Comparison of ENCODE assay signal across 8 mouse cellular contexts in the genomic region with DNA sequence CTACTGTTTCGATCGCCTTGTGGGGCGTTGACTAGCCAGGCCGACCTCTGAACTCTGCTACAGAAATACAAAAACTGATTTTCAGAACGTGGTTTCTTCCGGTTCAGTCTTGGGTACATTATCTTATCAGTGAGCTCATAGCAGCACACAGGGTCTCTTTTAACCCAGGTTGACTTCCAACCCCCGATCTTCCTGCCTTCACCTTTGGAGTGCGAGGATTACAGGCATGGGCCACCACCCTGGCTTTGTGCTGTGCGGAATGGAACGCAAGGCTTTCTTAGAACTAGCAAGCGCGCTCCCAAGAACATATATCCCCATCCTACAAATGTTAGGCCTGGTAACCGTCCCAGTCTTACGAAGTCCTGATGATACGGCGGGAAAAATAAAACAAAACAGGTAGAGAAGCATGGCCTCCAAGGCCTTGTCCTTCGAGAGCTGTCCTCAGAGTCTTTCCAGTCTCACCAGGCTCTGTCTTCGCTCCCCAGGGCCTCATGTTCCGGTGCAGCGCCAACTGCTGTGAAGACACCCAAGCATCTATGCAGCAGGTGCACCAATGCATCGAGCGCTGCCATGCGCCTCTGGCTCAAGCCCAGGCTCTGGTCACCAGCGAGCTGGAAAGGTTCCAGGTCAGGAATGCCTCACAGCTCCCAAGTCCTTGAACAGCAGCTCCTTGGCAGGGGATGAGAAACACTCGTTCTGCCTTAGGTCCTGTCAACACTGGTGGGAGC. TPM values are rescaled to one million over a fixed set of nuclear protein-coding genes. Genes with fewer than 3 reads are reported as not detected.
DNase-seq lines count a peak whose midpoint lies in the region; ATAC-seq and TF ChIP-seq lines count a peak whose summit lies in the region.

No protein-coding gene starts in this region.

- H3K4me3 ChIP-seq in embryonic facial prominence, embryonic 10.5 days, result peak overlapping the region; percentile 82
- peak overlapping the region; percentile 85 for H3K4me3 ChIP-seq in heart, embryonic 16.5 days (ENCODE audit: low read length)
- peak overlapping the region; percentile 86 for H3K4me3 ChIP-seq in liver, postnatal 0 days (ENCODE audit: low read depth, low read length)

- H3K36me3 ChIP-seq in embryonic facial prominence, embryonic 10.5 days (replicated peaks), result peaks cover 26% of the 10 kb centered on the region
- peaks cover 4% of the 10 kb centered on the region; the same call in 1 of the 2 replicates for H3K36me3 ChIP-seq in heart, embryonic 16.5 days (ENCODE audit: control insufficient read depth, insufficient read depth)
- peaks cover 7% of the 10 kb centered on the region; the same call in 1 of the 2 replicates for H3K36me3 ChIP-seq in liver, postnatal 0 days (replicated peaks; ENCODE audit: insufficient read depth, low read length)

- peak overlapping the region; percentile 100 for H3K4me2 ChIP-seq in heart, embryonic 16.5 days (ENCODE audit: low read depth, low read length)
- H3K4me2 ChIP-seq in liver, postnatal 0 days (ENCODE audit: low read depth, low read length), result peak overlapping the region; percentile 100

- no peaks in the 10 kb centered on the region for H3K9me3 ChIP-seq in embryonic facial prominence, embryonic 10.5 days
- H3K9me3 ChIP-seq in heart, embryonic 16.5 days (replicated peaks; ENCODE audit: control insufficient read depth, low read length), result no peaks in the 10 kb centered on the region
- no peaks in the 10 kb centered on the region for H3K9me3 ChIP-seq in liver, postnatal 0 days (ENCODE audit: low read length)

- DNase-seq in A20 (ENCODE audit: low read depth, low spot score), result peak; percentile 75
- DNase-seq in adipocyte (ENCODE audit: low spot score), result peak; percentile 51
- DNase-seq in embryonic facial prominence, embryonic 10.5 days (ENCODE audit: low spot score), result peak; percentile 20
- peak; percentile 74 to 85 for DNase-seq in kidney, postnatal 25 days
- DNase-seq in liver, postnatal 0 days, result peak; percentile 57
- peak; percentile 30 for DNase-seq in retina, postnatal 1 day

- no peak for TF ChIP-seq CTCF in liver, postnatal 0 days (IDR thresholded peaks at IDR 0.05; ENCODE audit: low read depth)

- peak overlapping the region; percentile 92 for H3K9ac ChIP-seq in heart, embryonic 16.5 days (ENCODE audit: low read length)
- H3K9ac ChIP-seq in liver, postnatal 0 days (replicated peaks), result peak overlapping the region; percentile 80

- 51% methylated on average over 25 of the region's 25 CpGs for WGBS in embryonic facial prominence, embryonic 10.5 days
- 33% methylated on average over 25 of the region's 25 CpGs for WGBS in heart, embryonic 16.5 days
- WGBS in liver, postnatal 0 days (ENCODE audit: insufficient replicate concordance), result 34% methylated on average over 25 of the region's 25 CpGs

- ATAC-seq in heart, embryonic 16.5 days (replicated peaks; ENCODE audit: extremely low read depth, insufficient read depth, low FRiP score), result no peak
- ATAC-seq in liver, postnatal 0 days, result peak; percentile 48; the same call in 1 of the 2 replicates
- no peak for ATAC-seq in erythroid progenitor cell, adult 5-6 weeks (replicated peaks; ENCODE audit: low FRiP score, poor library complexity, severe bottlenecking)

- no peaks in the 10 kb centered on the region for H3K27me3 ChIP-seq in embryonic facial prominence, embryonic 10.5 days (replicated peaks; ENCODE audit: low read depth, poor library complexity, severe bottlenecking)
- no peaks in the 10 kb centered on the region for H3K27me3 ChIP-seq in heart, embryonic 16.5 days (ENCODE audit: control insufficient read depth, insufficient read depth, low read length)
- no peaks in the 10 kb centered on the region for H3K27me3 ChIP-seq in liver, postnatal 0 days (ENCODE audit: insufficient read depth, low read length)

- TF ChIP-seq EP300 in liver, postnatal 0 days (IDR thresholded peaks at IDR 0.05; ENCODE audit: low read depth), result no peak

- peak overlapping the region; percentile 92 for H3K27ac ChIP-seq in embryonic facial prominence, embryonic 10.5 days (replicated peaks)
- peak overlapping the region; percentile 85 for H3K27ac ChIP-seq in heart, embryonic 16.5 days (ENCODE audit: low read length)
- peak overlapping the region; percentile 92 for H3K27ac ChIP-seq in liver, postnatal 0 days (ENCODE audit: low read depth)

- peaks cover 25% of the 10 kb centered on the region for H3K4me1 ChIP-seq in embryonic facial prominence, embryonic 10.5 days
- peaks cover 18% of the 10 kb centered on the region for H3K4me1 ChIP-seq in heart, embryonic 16.5 days (ENCODE audit: control insufficient read depth, insufficient read depth, low read length)
- peaks cover 16% of the 10 kb centered on the region for H3K4me1 ChIP-seq in liver, postnatal 0 days (ENCODE audit: insufficient read depth)

RNA-seq across cellular contexts. Expression of gene Fam136a, which starts 0.8 kb away (rescaled TPM):
- polyA plus RNA-seq in embryonic facial prominence, embryonic 10.5 days (2016; fragmentation: Nextera tagmentation; extraction: Ambion mirVana), result 191 and 201 TPM in 2 replicates
- 92.4 and 99.4 TPM in 2 replicates for polyA plus RNA-seq in heart, embryonic 16.5 days (2015; fragmentation: Nextera tagmentation; extraction: Ambion mirVana)
- polyA plus RNA-seq in liver, postnatal 0 days (2015; fragmentation: Nextera tagmentation; extraction: Ambion mirVana), result 69.8 and 74.1 TPM in 2 replicates
- 2.9 and 3.4 TPM in 2 replicates for total RNA-seq in erythroid progenitor cell, adult 5-6 weeks (2015; ENCODE audit: low replicate concordance)
- 0.68 and 6.3 TPM in 2 replicates for total RNA-seq in erythroid progenitor cell, adult 5-6 weeks (2017; ENCODE audit: low replicate concordance)

RNA-seq across cellular contexts. Expression of gene Snrpg, which starts 4.8 kb away (rescaled TPM):
- 902 and 949 TPM in 2 replicates for polyA plus RNA-seq in embryonic facial prominence, embryonic 10.5 days (2016; fragmentation: Nextera tagmentation; extraction: Ambion mirVana)
- polyA plus RNA-seq in heart, embryonic 16.5 days (2015; fragmentation: Nextera tagmentation; extraction: Ambion mirVana), result 246 and 255 TPM in 2 replicates
- polyA plus RNA-seq in liver, postnatal 0 days (2015; fragmentation: Nextera tagmentation; extraction: Ambion mirVana), result 174 and 204 TPM in 2 replicates
- 215 and 223 TPM in 2 replicates for total RNA-seq in erythroid progenitor cell, adult 5-6 weeks (2015; ENCODE audit: low replicate concordance)
- 5.6 and 62.1 TPM in 2 replicates for total RNA-seq in erythroid progenitor cell, adult 5-6 weeks (2017; ENCODE audit: low replicate concordance)

RNA-seq across cellular contexts. Expression of gene Pcyox1, which starts 30.7 kb away (rescaled TPM):
- polyA plus RNA-seq in embryonic facial prominence, embryonic 10.5 days (2016; fragmentation: Nextera tagmentation; extraction: Ambion mirVana), result 68.2 and 73.0 TPM in 2 replicates
- 55.5 and 56.6 TPM in 2 replicates for polyA plus RNA-seq in heart, embryonic 16.5 days (2015; fragmentation: Nextera tagmentation; extraction: Ambion mirVana)
- 69.6 and 80.4 TPM in 2 replicates for polyA plus RNA-seq in liver, postnatal 0 days (2015; fragmentation: Nextera tagmentation; extraction: Ambion mirVana)
- total RNA-seq in erythroid progenitor cell, adult 5-6 weeks (2015; ENCODE audit: low replicate concordance), result 10.9 and 15.1 TPM in 2 replicates
- 8.0 and 8.5 TPM in 2 replicates for total RNA-seq in erythroid progenitor cell, adult 5-6 weeks (2017; ENCODE audit: low replicate concordance)

RNA-seq across cellular contexts. Expression of gene Tia1, which starts 37.7 kb away (rescaled TPM):
- 214 and 222 TPM in 2 replicates for polyA plus RNA-seq in embryonic facial prominence, embryonic 10.5 days (2016; fragmentation: Nextera tagmentation; extraction: Ambion mirVana)
- 118 and 120 TPM in 2 replicates for polyA plus RNA-seq in heart, embryonic 16.5 days (2015; fragmentation: Nextera tagmentation; extraction: Ambion mirVana)
- polyA plus RNA-seq in liver, postnatal 0 days (2015; fragmentation: Nextera tagmentation; extraction: Ambion mirVana), result 15.2 and 17.2 TPM in 2 replicates
- total RNA-seq in erythroid progenitor cell, adult 5-6 weeks (2015; ENCODE audit: low replicate concordance), result 42.5 and 59.5 TPM in 2 replicates
- 32.9 and 39.7 TPM in 2 replicates for total RNA-seq in erythroid progenitor cell, adult 5-6 weeks (2017; ENCODE audit: low replicate concordance)

Comparison
In these comparisons a context has a peak if more than half of its experiments do, and no peak if none do; other contexts are left out.
1. DNase-seq: peak in every context shown above with its lines; median percentile 80 in kidney, postnatal 25 days; 75 in A20; 57 in liver, postnatal 0 days; 51 in adipocyte; 30 in retina, postnatal 1 day; 20 in embryonic facial prominence, embryonic 10.5 days.